ENCODE assay signal across 10 mouse cellular contexts in genomic region chr16:42338987-42339386, GRCm38 (mm10). TPM values are rescaled to one million over a fixed set of nuclear protein-coding genes. Genes with fewer than 3 reads are reported as not detected.
DNase-seq lines count a peak whose midpoint lies in the region; ATAC-seq lines count a peak whose summit lies in the region.
"Had no signal": no experiment of that assay in that cellular context is flagged by ENCODE, and none has a peak within 500 bp of the region (broad histone marks: within the 10 kb centered on the region; RNA-seq: fewer than 3 reads in every experiment).

No protein-coding gene starts in this region.

- H3K36me3 ChIP-seq in lung, embryonic 16.5 days (ENCODE audit: control insufficient read depth, insufficient read depth, low read length) = no peaks in the 10 kb centered on the region
- no peaks in the 10 kb centered on the region for H3K36me3 ChIP-seq in hindbrain, embryonic 16.5 days (ENCODE audit: control insufficient read depth, insufficient read depth, low read length)
- H3K36me3 ChIP-seq in neural tube, embryonic 14.5 days (ENCODE audit: control insufficient read depth, insufficient read depth, low read length) = no peaks in the 10 kb centered on the region

- peaks cover 25% of the 10 kb centered on the region for H3K27me3 ChIP-seq in lung, embryonic 16.5 days (ENCODE audit: control insufficient read depth, insufficient read depth, low read depth, low read length)
- H3K27me3 ChIP-seq in hindbrain, embryonic 16.5 days (replicated peaks; ENCODE audit: control insufficient read depth, insufficient read depth, low read length) = no peaks in the 10 kb centered on the region
- H3K27me3 ChIP-seq in neural tube, embryonic 14.5 days (ENCODE audit: control insufficient read depth, insufficient read depth, low read length) = no peaks in the 10 kb centered on the region

- peak overlapping the region; percentile 1; the same call in 1 of the 2 replicates for H3K9ac ChIP-seq in lung, embryonic 16.5 days (ENCODE audit: low read length)
- peak overlapping the region; percentile 81 for H3K9ac ChIP-seq in hindbrain, embryonic 16.5 days (ENCODE audit: low read depth, low read length)
- H3K9ac ChIP-seq in neural tube, embryonic 14.5 days (replicated peaks; ENCODE audit: low read depth, low read length) = peak overlapping the region; percentile 72

- H3K4me2 ChIP-seq in lung, embryonic 16.5 days (ENCODE audit: low read depth, low read length) = peak overlapping the region; percentile 58
- H3K4me2 ChIP-seq in hindbrain, embryonic 16.5 days (ENCODE audit: low read length) = peak overlapping the region; percentile 57
- H3K4me2 ChIP-seq in neural tube, embryonic 14.5 days (ENCODE audit: low read depth, low read length) = peak overlapping the region; percentile 49

- H3K4me3 ChIP-seq in lung, embryonic 16.5 days (ENCODE audit: low read length) = peak overlapping the region; percentile 38
- H3K4me3 ChIP-seq in hindbrain, embryonic 16.5 days (ENCODE audit: low read length) = peak overlapping the region; percentile 69
- H3K4me3 ChIP-seq in neural tube, embryonic 14.5 days (ENCODE audit: low read depth, low read length) = peak overlapping the region; percentile 54

- H3K9me3 ChIP-seq in lung, embryonic 16.5 days (ENCODE audit: control insufficient read depth, low read length) = no peaks in the 10 kb centered on the region
- no peaks in the 10 kb centered on the region for H3K9me3 ChIP-seq in hindbrain, embryonic 16.5 days (ENCODE audit: control insufficient read depth, low read length)
- H3K9me3 ChIP-seq in neural tube, embryonic 14.5 days (ENCODE audit: control insufficient read depth, low read length) = no peaks in the 10 kb centered on the region

- H3K27ac ChIP-seq in lung, embryonic 16.5 days (ENCODE audit: low read length) = no peak overlapping the region
- peak overlapping the region; percentile 92 for H3K27ac ChIP-seq in hindbrain, embryonic 16.5 days (ENCODE audit: low read depth, low read length)
- peak overlapping the region; percentile 80 for H3K27ac ChIP-seq in neural tube, embryonic 14.5 days (ENCODE audit: low read depth, low read length)

- H3K4me1 ChIP-seq in lung, embryonic 16.5 days (replicated peaks; ENCODE audit: control insufficient read depth, insufficient read depth, low read length) = peaks cover 4% of the 10 kb centered on the region; the same call in 1 of the 2 replicates
- H3K4me1 ChIP-seq in hindbrain, embryonic 16.5 days (ENCODE audit: control insufficient read depth, insufficient read depth, low read depth, low read length) = peaks cover 18% of the 10 kb centered on the region
- peaks cover 4% of the 10 kb centered on the region; the same call in 1 of the 2 replicates for H3K4me1 ChIP-seq in neural tube, embryonic 14.5 days (ENCODE audit: control insufficient read depth, insufficient read depth, low read length)

- 14% methylated on average over 4 of the region's 4 CpGs for WGBS in lung, embryonic 16.5 days
- 8% methylated on average over 4 of the region's 4 CpGs for WGBS in hindbrain, embryonic 16.5 days
- WGBS in neural tube, embryonic 14.5 days = 6% methylated on average over 4 of the region's 4 CpGs

- peak; percentile 70 for DNase-seq in cerebellum, adult 9-10 months
- DNase-seq in lung, postnatal 25 days (ENCODE audit: low spot score) = no peak
- no peak for DNase-seq in gastrocnemius, postnatal 25 days
- DNase-seq in frontal cortex, postnatal 14 days (ENCODE audit: low spot score in 2 of 2) = no peak
- DNase-seq: adrenal gland, adult 2 months; lung, postnatal 14 days had no signal

- ATAC-seq in cerebellum, adult (ENCODE audit: insufficient number of reproducible peaks, low FRiP score, low TSS enrichment) = no peak
- ATAC-seq in lung, embryonic 16.5 days (ENCODE audit: low read depth) = no peak
- peak; percentile 28; the same call in 1 of the 2 replicates for ATAC-seq in hindbrain, embryonic 16.5 days
- 0 out of 2 replicates have a peak, but pooled peaks have one; percentile 22 for ATAC-seq in neural tube, embryonic 14.5 days (ENCODE audit: low read depth)

RNA-seq across cellular contexts. Expression of gene Gap43, which starts 1.5 kb away (rescaled TPM):
- 15.9 and 20.6 TPM in 2 replicates for polyA plus RNA-seq in lung, embryonic 16.5 days (2015; fragmentation: Nextera tagmentation; extraction: Ambion mirVana)
- 1,585 and 1,771 TPM in 2 replicates for polyA plus RNA-seq in hindbrain, embryonic 16.5 days (2015; fragmentation: Nextera tagmentation; extraction: Ambion mirVana)
- polyA plus RNA-seq in neural tube, embryonic 14.5 days (2014; fragmentation: Nextera tagmentation; extraction: Ambion mirVana) = 1,379 and 1,510 TPM in 2 replicates
- 1 to 10 TPM in 1 of 2 experiments, under 1 TPM in 1; 0.56 to 1.8 TPM for total RNA-seq in gastrocnemius, postnatal 25 days (2021)
- polyA plus RNA-seq: adrenal gland, adult 2 months had no signal

Comparison
In these comparisons a context has a peak if more than half of its experiments do, and no peak if none do; other contexts are left out.
1. ATAC-seq: peak in hindbrain, embryonic 16.5 days (single experiment) and neural tube, embryonic 14.5 days (single experiment); none in cerebellum, adult (single experiment) and lung, embryonic 16.5 days (single experiment).
2. H3K9ac ChIP-seq: peak in every context shown above with its lines; median percentile 81 in hindbrain, embryonic 16.5 days; 72 in neural tube, embryonic 14.5 days; 1 in lung, embryonic 16.5 days.
3. RNA of gene Gap43, which starts 1.5 kb away (polyA plus RNA-seq): 1,585 to 1,771 TPM in hindbrain, embryonic 16.5 days and 1,379 to 1,510 TPM in neural tube, embryonic 14.5 days; 15.9 to 20.6 TPM in lung, embryonic 16.5 days; every median in the first group is over 10 times any median in the second.
4. Peak in every context shown above with its lines, with median percentiles within 50 percentile points of each other: H3K4me2 ChIP-seq and H3K4me3 ChIP-seq.